Mouse (Mus musculus) cerebellum, adult (tissue): ENCODE data around the gene Mpzl1.
A peak's percentile ranks its signal among the peaks of the same experiment; 100 is the strongest.

ENCODE experiments used
- ATAC-seq: cut with Nextera tagmentation; 2 replicates; pipeline ENCODE4 v1.9.2; 2017; ENCODE audit warnings: mild to moderate bottlenecking, moderate library complexity, mixed read lengths; ENCODE audit not compliant: insufficient number of reproducible peaks, low FRiP score, low TSS enrichment

The Mpzl1 gene

DNA sequence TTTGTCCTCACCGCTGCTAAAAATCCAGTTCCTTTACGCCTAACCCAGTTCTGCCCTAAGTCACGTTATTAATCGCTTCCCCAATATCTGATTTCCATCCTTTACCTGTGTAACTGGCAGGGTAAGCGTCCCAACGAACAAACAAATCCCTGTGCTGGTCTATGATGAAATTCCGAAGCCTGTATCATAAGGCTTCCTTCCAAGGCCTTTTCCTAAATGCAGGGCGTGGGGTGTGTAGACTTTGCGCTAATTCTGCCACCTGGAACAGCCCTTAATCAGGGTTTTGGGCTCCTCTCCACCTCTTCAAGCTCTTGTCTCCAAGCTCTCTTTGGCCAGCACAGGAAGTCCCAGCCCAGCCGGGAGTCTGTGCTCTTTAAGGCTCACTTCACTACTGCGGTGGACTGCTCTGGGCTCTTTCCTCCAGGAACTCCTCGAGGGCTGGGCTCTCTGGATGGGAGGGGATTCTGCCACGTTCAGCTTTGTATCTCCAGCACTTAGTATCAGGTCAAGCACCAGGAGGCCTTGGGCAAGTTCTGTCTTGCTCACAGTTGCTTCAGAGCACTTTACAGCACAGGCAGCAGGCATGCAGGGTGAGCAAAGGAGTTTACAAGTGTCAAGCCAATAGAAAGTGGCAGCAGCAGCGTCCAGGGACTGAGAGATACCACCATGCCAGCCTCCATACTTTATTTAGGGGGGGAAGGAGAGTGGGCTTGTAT is 48.8 kb downstream of the Mpzl1 start:
- ATAC-seq: no peak

DNA sequence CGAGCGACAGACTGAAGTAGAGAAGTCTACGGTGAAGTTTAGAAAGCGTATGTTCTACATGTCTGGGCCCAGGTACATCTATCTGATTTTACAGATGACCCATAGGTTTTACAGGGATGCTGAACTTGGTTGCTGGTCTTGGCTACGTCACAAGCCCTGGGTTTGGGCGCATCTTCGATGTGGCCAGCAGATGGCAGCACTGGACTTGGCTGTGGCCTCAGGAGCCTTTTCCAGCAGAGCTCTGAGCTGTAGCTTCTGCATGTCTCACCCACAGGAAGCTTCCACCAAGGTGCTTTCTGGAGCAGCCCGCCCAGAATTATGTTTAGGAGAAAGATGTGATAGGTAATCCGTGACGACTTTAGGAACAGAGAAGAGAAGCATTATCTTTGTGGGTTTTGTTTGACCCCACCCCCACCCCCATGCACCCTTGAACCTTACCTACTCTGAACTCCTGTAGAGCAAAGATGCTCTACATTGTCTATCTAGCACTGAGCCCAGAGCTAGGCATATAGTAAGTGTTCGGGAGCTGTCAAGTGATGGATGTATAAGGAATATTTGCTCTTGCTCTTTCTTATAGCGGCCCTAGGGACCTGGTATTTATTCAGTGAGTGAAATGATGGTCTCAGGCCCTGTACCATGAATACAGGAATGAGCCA is 50.7 kb downstream of the Mpzl1 start:
- peak; percentile 94 for ATAC-seq

DNA sequence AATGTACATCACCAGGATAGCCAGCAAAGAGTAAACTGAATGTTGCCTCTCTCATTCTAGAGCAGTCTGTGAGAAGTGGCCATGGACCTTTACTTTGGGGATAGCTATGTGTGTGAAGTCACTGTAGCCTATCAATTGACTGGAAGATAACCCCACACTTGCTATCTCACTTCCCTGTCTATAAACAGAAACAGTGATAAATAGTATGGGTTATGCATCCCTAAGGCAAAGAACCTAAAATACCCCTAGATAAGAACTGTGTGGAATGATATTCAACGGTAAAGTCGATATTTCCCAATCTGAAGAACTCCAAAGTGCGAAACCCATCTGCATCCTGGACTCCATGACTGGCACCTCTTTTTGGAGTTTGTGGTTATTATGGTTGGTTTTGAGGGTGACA is 53.1 kb downstream of the Mpzl1 start:
- no peak for ATAC-seq

DNA sequence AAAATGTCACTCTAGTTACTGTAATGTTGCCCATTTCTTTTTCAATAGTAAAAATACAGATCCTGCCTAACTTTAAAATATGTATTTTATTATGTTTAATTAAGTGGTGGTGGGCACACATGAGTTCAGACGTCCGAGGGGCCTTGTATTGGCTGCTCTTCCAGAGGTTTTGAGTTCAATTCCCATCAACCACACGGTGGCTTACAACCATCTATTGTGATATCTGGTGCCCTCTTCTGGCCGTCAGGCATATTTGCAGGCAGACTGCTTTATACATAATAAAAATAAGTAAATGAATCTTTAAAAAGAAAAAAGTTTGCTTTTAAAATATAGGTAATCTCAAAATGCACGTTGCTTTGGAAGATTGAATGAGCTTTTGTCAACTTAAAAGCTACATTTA is 55.0 kb downstream of the Mpzl1 start:
- no peak for ATAC-seq

DNA sequence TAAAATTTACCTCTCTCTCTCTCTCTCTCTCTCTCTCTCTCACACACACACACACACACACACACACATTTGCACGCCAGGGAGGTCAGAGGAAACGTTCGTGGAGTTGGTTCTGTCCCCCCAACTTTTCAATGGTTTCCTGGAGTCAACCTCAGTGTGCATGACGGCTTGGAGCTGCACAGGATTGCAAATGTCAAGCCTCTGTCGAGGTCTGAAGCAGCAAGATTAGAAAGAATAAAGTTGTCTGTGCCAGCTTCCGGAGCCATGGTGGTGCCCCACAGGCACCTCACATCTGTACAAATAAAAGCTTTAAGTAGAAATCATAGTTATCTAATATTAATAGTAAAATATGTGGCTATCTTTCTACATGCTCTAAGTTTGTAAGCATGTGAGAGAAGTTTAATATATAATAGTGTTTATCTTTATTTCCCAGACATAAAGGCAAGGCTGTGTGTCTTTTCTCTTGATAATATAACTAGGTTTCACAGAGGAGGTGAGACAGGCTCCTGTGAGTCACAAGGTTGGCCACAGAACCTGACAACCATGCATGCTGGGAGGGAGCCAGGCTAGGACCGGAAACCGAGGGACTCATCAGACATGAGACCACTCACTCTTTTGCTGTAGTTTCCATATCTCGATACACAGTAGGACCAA is 57.8 kb downstream of the Mpzl1 start:
- no peak for ATAC-seq

DNA sequence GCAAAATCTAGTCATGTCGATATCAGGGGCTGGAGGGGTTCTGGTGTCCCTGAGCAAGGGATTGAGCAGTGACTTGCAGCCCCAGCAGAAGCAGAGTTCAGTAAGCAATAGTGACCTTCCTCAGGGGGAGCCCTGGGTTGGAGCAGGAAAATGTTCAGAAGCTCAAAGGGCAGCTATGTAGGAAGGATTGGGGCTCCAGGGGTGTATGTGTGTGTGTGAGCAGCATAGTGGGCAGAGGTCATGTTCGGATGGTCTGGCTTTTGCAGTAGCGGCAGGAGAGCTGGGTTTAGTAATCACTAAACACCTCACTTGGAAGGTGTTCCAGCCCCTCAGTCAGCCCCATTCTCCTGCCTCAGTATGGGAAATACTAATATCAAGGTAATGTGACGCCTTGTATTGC is 58.3 kb downstream of the Mpzl1 start:
- ATAC-seq: no peak

DNA sequence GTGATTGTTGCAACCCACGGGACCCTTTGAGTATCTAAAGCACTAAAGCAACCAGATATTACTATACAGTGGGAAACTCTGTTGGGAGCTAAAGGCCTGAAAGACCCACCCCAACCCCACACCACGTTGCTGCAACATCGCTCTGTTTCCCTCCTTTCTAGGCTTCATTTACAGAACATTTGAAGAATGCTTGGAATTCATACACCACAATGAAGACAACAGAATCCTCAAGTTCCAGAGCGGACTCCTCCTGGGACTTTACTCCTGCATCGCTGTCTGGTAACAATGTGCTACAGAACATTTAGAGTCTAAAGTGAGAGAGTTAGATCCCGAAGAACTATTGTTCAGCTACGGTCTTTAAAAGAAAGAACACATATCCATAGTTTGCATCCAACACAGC is 66.9 kb downstream of the Mpzl1 start:
- no peak for ATAC-seq

DNA sequence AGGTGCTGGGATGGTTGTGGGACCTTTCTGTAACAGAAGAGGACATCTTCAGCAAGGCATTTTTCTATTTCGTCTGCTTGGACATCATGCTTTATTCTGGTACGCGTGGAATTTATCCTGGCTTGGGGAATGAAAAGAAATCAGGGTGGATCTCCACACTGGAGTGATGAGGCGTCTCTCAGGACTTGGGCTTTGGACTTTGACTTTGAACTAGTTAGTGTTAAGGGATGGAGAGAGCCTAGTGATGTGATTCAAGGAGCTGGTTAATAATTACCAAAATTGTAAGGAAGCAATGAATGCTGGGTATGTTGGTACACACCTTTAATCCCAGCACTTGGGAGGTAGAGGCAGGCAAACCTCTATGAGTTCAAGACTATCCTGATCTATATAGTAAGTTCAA is 69.1 kb downstream of the Mpzl1 start:
- ATAC-seq: no peak

DNA sequence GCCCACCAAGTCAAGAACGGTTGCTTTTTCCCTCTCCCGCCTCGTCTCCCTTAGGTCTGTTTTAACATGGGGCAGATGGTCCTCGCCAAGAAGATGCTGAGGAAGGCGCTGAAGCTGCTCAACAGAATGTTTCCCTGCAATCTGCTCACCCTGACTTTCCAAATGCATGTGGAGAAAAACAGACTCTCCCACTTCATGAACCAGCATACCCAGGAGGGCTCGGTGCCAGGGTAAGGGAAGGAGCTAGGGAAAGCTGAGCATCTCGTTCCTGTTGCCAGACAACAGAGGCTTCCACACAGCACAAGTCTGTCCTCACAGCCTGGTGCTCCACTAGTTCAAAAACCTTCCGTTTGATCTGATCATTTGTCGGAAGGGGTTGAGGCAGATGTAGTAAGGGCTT is 75.3 kb downstream of the Mpzl1 start:
- ATAC-seq: peak; percentile 86

DNA sequence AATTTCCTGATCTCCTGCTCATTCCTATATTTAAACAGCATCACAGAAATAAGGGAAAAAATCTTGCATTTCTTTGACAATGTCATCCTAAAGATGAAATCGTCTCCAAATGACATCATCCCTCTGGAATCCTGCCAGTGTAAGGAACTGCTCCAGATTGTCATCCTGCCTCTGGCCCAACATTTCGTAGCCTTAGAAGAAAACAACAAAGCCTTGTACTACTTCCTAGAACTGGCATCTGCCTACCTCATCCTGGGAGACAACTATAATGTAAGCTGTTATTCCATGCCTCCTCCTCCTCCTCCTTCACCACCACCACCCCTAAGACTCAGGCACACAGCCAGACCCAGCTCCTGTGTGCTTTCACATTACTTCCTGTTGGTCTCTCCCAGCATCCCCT is 77.6 kb downstream of the Mpzl1 start:
- ATAC-seq: no peak
